ENCODE assay signal across 20 mouse cellular contexts in the genomic region with DNA sequence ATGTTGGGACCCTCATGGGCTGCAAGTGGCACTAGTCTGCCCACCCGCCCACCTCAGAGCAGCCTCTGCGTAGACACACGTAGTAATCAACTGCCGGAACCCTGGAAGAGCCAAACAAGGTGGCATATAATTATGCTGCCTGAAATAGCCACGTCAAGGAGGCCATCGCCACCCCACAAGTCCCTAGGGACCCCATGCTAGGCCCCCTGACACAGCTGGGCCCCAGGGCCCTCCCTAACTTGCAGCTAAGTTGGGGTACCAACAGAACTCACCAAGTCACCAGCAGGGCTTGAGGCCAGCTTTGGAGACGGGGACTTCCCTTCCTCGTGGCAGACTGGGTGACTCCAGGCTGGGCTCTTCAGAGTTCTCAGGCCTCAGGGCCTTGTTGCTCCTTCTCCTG. TPM values are rescaled to one million over a fixed set of nuclear protein-coding genes. Genes with fewer than 3 reads are reported as not detected.
DNase-seq lines count a peak whose midpoint lies in the region; ATAC-seq and TF ChIP-seq lines count a peak whose summit lies in the region.
"Had no signal": no experiment of that assay in that cellular context is flagged by ENCODE, and none has a peak within 500 bp of the region (broad histone marks: within the 10 kb centered on the region; RNA-seq: fewer than 3 reads in every experiment).

No protein-coding gene starts in this region.

- peaks cover 6% of the 10 kb centered on the region for H3K4me1 ChIP-seq in heart, embryonic 13.5 days
- no peaks in the 10 kb centered on the region for H3K4me1 ChIP-seq in midbrain, embryonic 10.5 days
- no peaks in the 10 kb centered on the region for H3K4me1 ChIP-seq in midbrain, embryonic 15.5 days
- peaks cover 18 to 46% of the 10 kb centered on the region in 2 experiments for H3K4me1 ChIP-seq in CH12.LX (ENCODE audit: control insufficient read depth in 1 of 2, insufficient read depth in 2 of 2)
- no peaks in the 10 kb centered on the region for H3K4me1 ChIP-seq in limb, embryonic 11.5 days (ENCODE audit: control insufficient read depth, insufficient read depth, low read length)
- H3K4me1 ChIP-seq: forebrain, embryonic 12.5 days had no signal

- TF ChIP-seq EP300 in CH12.LX (IDR thresholded peaks at IDR 0.05; ENCODE audit: low read length), result no peak; the same call in 1 of the 2 replicates

- no peak overlapping the region for H3K4me3 ChIP-seq in heart, embryonic 13.5 days
- no peak overlapping the region for H3K4me3 ChIP-seq in midbrain, embryonic 10.5 days
- no peak overlapping the region for H3K4me3 ChIP-seq in midbrain, embryonic 15.5 days
- H3K4me3 ChIP-seq in CH12.LX (replicated peaks in 1 of 3; ENCODE audit: low read depth in 2 of 3, low read length in 2 of 3, poor library complexity in 1 of 3), result no peak overlapping the region
- no peak overlapping the region for H3K4me3 ChIP-seq in limb, embryonic 11.5 days (ENCODE audit: low read depth, low read length)
- H3K4me3 ChIP-seq: embryonic facial prominence, embryonic 12.5 days; forebrain, embryonic 12.5 days; heart, adult 2 months had no signal

- TF ChIP-seq RAD21 in CH12.LX (IDR thresholded peaks at IDR 0.05; ENCODE audit: low read depth, low read length), result no peak

- in situ Hi-C loops in CH12.LX (cut with MboI; ENCODE audit: low pct_ligation_motif_present, low pct_unique_long_range_greater_than_20kb, low sequenced_read_pairs), result no loop called here

- 0 out of 2 replicates have a peak overlapping the region, but pooled peaks have one; percentile 24 for H3K9ac ChIP-seq in heart, embryonic 13.5 days
- H3K9ac ChIP-seq in midbrain, embryonic 15.5 days, result no peak overlapping the region
- H3K9ac ChIP-seq in CH12.LX (ENCODE audit: insufficient read depth, low read depth), result no peak overlapping the region
- 0 out of 2 replicates have a peak overlapping the region, but pooled peaks have one; percentile 4 for H3K9ac ChIP-seq in limb, embryonic 11.5 days (ENCODE audit: low read length)
- H3K9ac ChIP-seq: embryonic facial prominence, embryonic 12.5 days; forebrain, embryonic 12.5 days; hindbrain, embryonic 14.5 days had no signal

- no peak overlapping the region for H3K4me2 ChIP-seq in heart, embryonic 13.5 days
- H3K4me2 ChIP-seq in midbrain, embryonic 15.5 days, result no peak overlapping the region
- H3K4me2 ChIP-seq in CH12.LX (ENCODE audit: insufficient read depth, low read depth, poor library complexity, severe bottlenecking), result peak overlapping the region; percentile 17
- H3K4me2 ChIP-seq in limb, embryonic 11.5 days (ENCODE audit: low read depth, severe bottlenecking), result no peak overlapping the region
- H3K4me2 ChIP-seq: embryonic facial prominence, embryonic 12.5 days; forebrain, embryonic 12.5 days; hindbrain, embryonic 14.5 days had no signal

- intact Hi-C loops in left cerebral cortex, postnatal 36 days (cut with DNase I), result no loop called here

- H3K79me2 ChIP-seq in CH12.LX (replicated peaks; ENCODE audit: control insufficient read depth, extremely low read depth, insufficient read depth, poor library complexity, severe bottlenecking), result no peaks in the 10 kb centered on the region

- TF ChIP-seq CTCF in CH12.LX (conservative IDR thresholded peaks at IDR 0.05 in 1 of 2, IDR thresholded peaks at IDR 0.05 in 1 of 2; ENCODE audit: low read depth in 2 of 2, low read length in 2 of 2), result no peak

- no peak for DNase-seq in heart, adult 9 months (ENCODE audit: low spot score in 2 of 2)
- DNase-seq in midbrain, embryonic 10.5 days (ENCODE audit: low spot score), result no peak
- DNase-seq in CH12.LX (ENCODE audit: extremely low read depth), result peak; percentile 77
- no peak for DNase-seq in limb, embryonic 11.5 days (ENCODE audit: low spot score)
- no peak for DNase-seq in frontal cortex, postnatal 25 days (ENCODE audit: low spot score in 2 of 2)
- DNase-seq in left cerebral cortex, postnatal 36 days (ENCODE audit: low spot score in 2 of 2), result no peak
- DNase-seq: adrenal gland, postnatal 14 days; cerebellum, adult 2 months; cerebellum, postnatal 14 days; gastrocnemius, postnatal 14 days; heart, adult 2 months; heart, postnatal 36 days had no signal

- no peak overlapping the region for H3K27ac ChIP-seq in heart, embryonic 13.5 days (replicated peaks)
- H3K27ac ChIP-seq in midbrain, embryonic 10.5 days (replicated peaks), result peak overlapping the region; percentile 24; the same call in 1 of the 2 replicates
- no peak overlapping the region for H3K27ac ChIP-seq in midbrain, embryonic 15.5 days
- H3K27ac ChIP-seq in CH12.LX (ENCODE audit: insufficient read depth, low read depth), result no peak overlapping the region
- H3K27ac ChIP-seq in limb, embryonic 11.5 days (replicated peaks; ENCODE audit: low read depth, low read length), result no peak overlapping the region
- H3K27ac ChIP-seq: embryonic facial prominence, embryonic 12.5 days; forebrain, embryonic 12.5 days; heart, adult 2 months; hindbrain, embryonic 14.5 days had no signal

- no peak for ATAC-seq in heart, embryonic 13.5 days (ENCODE audit: extremely low read depth, insufficient number of reproducible peaks, low FRiP score, low TSS enrichment)
- no peak for ATAC-seq in midbrain, embryonic 15.5 days (replicated peaks)
- ATAC-seq in limb, embryonic 11.5 days (ENCODE audit: insufficient number of reproducible peaks, low FRiP score, low TSS enrichment, low read depth), result no peak
- ATAC-seq: CD4-positive, CD25-positive, alpha-beta regulatory T cell, adult 4 months; forebrain, embryonic 16.5 days; intestine, embryonic 16.5 days had no signal

- TF ChIP-seq POLR2A in CH12.LX (IDR thresholded peaks at IDR 0.05; ENCODE audit: low read depth, low read length), result no peak

- dilution Hi-C loops in CH12.LX (cut with MboI; ENCODE audit: extremely low pct_ligation_motif_present, extremely low pct_unique_long_range_greater_than_20kb, low sequenced_read_pairs), result no loop called here

- H3K27me3 ChIP-seq in heart, embryonic 13.5 days (replicated peaks), result peaks cover 20% of the 10 kb centered on the region; the same call in 1 of the 2 replicates
- H3K27me3 ChIP-seq in midbrain, embryonic 10.5 days (ENCODE audit: low read depth, poor library complexity, severe bottlenecking), result no peaks in the 10 kb centered on the region
- no peaks in the 10 kb centered on the region for H3K27me3 ChIP-seq in midbrain, embryonic 15.5 days (replicated peaks)
- peaks cover 15% of the 10 kb centered on the region for H3K27me3 ChIP-seq in CH12.LX (replicated peaks)
- no peaks in the 10 kb centered on the region for H3K27me3 ChIP-seq in limb, embryonic 11.5 days (ENCODE audit: control insufficient read depth, insufficient read depth, low read length)
- H3K27me3 ChIP-seq: embryonic facial prominence, embryonic 12.5 days; forebrain, embryonic 12.5 days had no signal

- no peaks in the 10 kb centered on the region for H3K36me3 ChIP-seq in heart, embryonic 13.5 days
- H3K36me3 ChIP-seq in midbrain, embryonic 10.5 days, result no peaks in the 10 kb centered on the region
- H3K36me3 ChIP-seq in midbrain, embryonic 15.5 days (replicated peaks), result no peaks in the 10 kb centered on the region
- H3K36me3 ChIP-seq in CH12.LX (replicated peaks in 1 of 2; ENCODE audit: control insufficient read depth in 1 of 2, insufficient read depth in 1 of 2, low read length in 1 of 2), result no peaks in the 10 kb centered on the region
- no peaks in the 10 kb centered on the region for H3K36me3 ChIP-seq in limb, embryonic 11.5 days (ENCODE audit: control insufficient read depth, insufficient read depth, low read length)
- H3K36me3 ChIP-seq: embryonic facial prominence, embryonic 12.5 days; forebrain, embryonic 12.5 days had no signal

- WGBS in heart, embryonic 13.5 days, result 76% methylated on average over 8 of the region's 8 CpGs
- WGBS in midbrain, embryonic 10.5 days, result 88% methylated on average over 8 of the region's 8 CpGs
- WGBS in midbrain, embryonic 15.5 days, result 88% methylated on average over 8 of the region's 8 CpGs
- 74% methylated on average over 8 of the region's 8 CpGs for WGBS in limb, embryonic 11.5 days

- H3K9me3 ChIP-seq in heart, embryonic 13.5 days, result no peaks in the 10 kb centered on the region
- no peaks in the 10 kb centered on the region for H3K9me3 ChIP-seq in midbrain, embryonic 10.5 days (replicated peaks)
- no peaks in the 10 kb centered on the region for H3K9me3 ChIP-seq in midbrain, embryonic 15.5 days
- H3K9me3 ChIP-seq in CH12.LX (replicated peaks; ENCODE audit: low read length), result no peaks in the 10 kb centered on the region
- no peaks in the 10 kb centered on the region for H3K9me3 ChIP-seq in limb, embryonic 11.5 days (ENCODE audit: control insufficient read depth, low read length)
- H3K9me3 ChIP-seq: embryonic facial prominence, embryonic 12.5 days; forebrain, embryonic 12.5 days had no signal

TF ChIP-seq in CH12.LX, 34 proteins besides CTCF, POLR2A, EP300 and RAD21:
- peak; percentile 69; the same call in 1 of the 2 replicates for TF ChIP-seq TCF12 (IDR thresholded peaks at IDR 0.05; ENCODE audit: low read depth, low read length)
- TF ChIP-seq MEF2A (IDR thresholded peaks at IDR 0.05; ENCODE audit: borderline replicate concordance, low read depth, low read length), result peak; percentile 92
- no peak for TF ChIP-seq NRF1 (IDR thresholded peaks at IDR 0.05; ENCODE audit: low read depth, low read length)
- peak; percentile 19; the same call in 1 of the 2 replicates for TF ChIP-seq BHLHE40 (IDR thresholded peaks at IDR 0.05; ENCODE audit: low read depth, low read length)
- no peak for TF ChIP-seq CHD2 (IDR thresholded peaks at IDR 0.05; ENCODE audit: low read length)

RNA-seq across cellular contexts. Expression of a gene that starts 48.2 kb away (rescaled TPM):
- 1.3 and 2.7 TPM in 2 replicates for polyA plus RNA-seq in heart, embryonic 13.5 days (2015; fragmentation: Nextera tagmentation; extraction: Ambion mirVana)
- 0.06 and 0.17 TPM in 2 replicates for polyA plus RNA-seq in midbrain, embryonic 10.5 days (2016; fragmentation: Nextera tagmentation; extraction: Ambion mirVana)
- 0.77 and 1.0 TPM in 2 replicates for polyA plus RNA-seq in midbrain, embryonic 15.5 days (2015; fragmentation: Nextera tagmentation; extraction: Ambion mirVana)
- 0.17 and 0.38 TPM in 2 replicates for total RNA-seq in CH12.LX (2012; rRNA removed)
- total RNA-seq in CH12.LX (2014; rRNA removed), result 0.07 TPM in 1 of 2 replicates, not detected in the other
- 0.16 TPM in 2 replicates for polyA plus RNA-seq in CH12.LX (2012; ENCODE audit: insufficient read length, low read depth)
- polyA plus RNA-seq in limb, embryonic 11.5 days (2014; fragmentation: Nextera tagmentation; extraction: Ambion mirVana), result 0.49 and 0.67 TPM in 2 replicates
- total RNA-seq in left cerebral cortex, postnatal 36 days (2021), result 1 to 10 TPM; 1.6 to 1.7 TPM

Comparison
In these comparisons a context has a peak if more than half of its experiments do, and no peak if none do; other contexts are left out.
1. H3K9ac ChIP-seq: peak in heart, embryonic 13.5 days (single experiment) and limb, embryonic 11.5 days (single experiment); none in midbrain, embryonic 15.5 days (single experiment) and CH12.LX (single experiment).